Mouse (Mus musculus) midbrain, embryonic 14.5 days (tissue): ENCODE results near the gene Rnf141. TPM values are rescaled to one million over a fixed set of nuclear protein-coding genes. Genes with fewer than 3 reads are reported as not detected.

ENCODE experiments used
- ATAC-seq: fragments of 200-750 bp; cut with Nextera tagmentation; 2 replicates; pipeline ENCODE4 v1.8.0; 2017; ENCODE audit warnings: moderate number of reproducible peaks, moderate library complexity; ENCODE audit not compliant: low FRiP score, low TSS enrichment
- DNase-seq: peaks from one replicate; pipeline ENCODE4 v3.0.0-alpha.2; 2015
- H3K27ac ChIP-seq: fragments of 300-500 bp; sonication (generic); replicated peaks from 2 replicates; pipeline ENCODE4 v1.5.1; 2014; ENCODE audit warnings: mild to moderate bottlenecking, low read depth, low read length, moderate library complexity
- H3K27me3 ChIP-seq: fragments of 300-500 bp; sonication (generic); 2 replicates; pipeline ENCODE4 v1.6.1; 2014; ENCODE audit warnings: low read length, control low read depth, mixed read lengths; ENCODE audit not compliant: control insufficient read depth, insufficient read depth
- H3K36me3 ChIP-seq: fragments of 300-500 bp; sonication (generic); 2 replicates; pipeline ENCODE4 v1.6.1; 2014; ENCODE audit warnings: low read length, control low read depth; ENCODE audit not compliant: control insufficient read depth, insufficient read depth
- H3K4me1 ChIP-seq: fragments of 300-500 bp; sonication (generic); 2 replicates; pipeline ENCODE4 v1.6.1; 2014; ENCODE audit warnings: mild to moderate bottlenecking, antibody characterized with exemption, low read length, control low read depth; ENCODE audit not compliant: control insufficient read depth, insufficient read depth
- H3K4me2 ChIP-seq: fragments of 300-500 bp; sonication (generic); 2 replicates; pipeline ENCODE4 v1.6.1; 2014; ENCODE audit warnings: mild to moderate bottlenecking, low read length, moderate library complexity
- H3K4me3 ChIP-seq: fragments of 300-500 bp; sonication (generic); replicated peaks from 2 replicates; pipeline ENCODE4 v1.5.1; 2014; ENCODE audit warnings: low read depth, low read length
- H3K9ac ChIP-seq: fragments of 300-500 bp; sonication (generic); replicated peaks from 2 replicates; pipeline ENCODE4 v1.6.1; 2014; ENCODE audit warnings: mild to moderate bottlenecking, low read length, moderate library complexity
- H3K9me3 ChIP-seq: fragments of 300-500 bp; sonication (generic); 2 replicates; pipeline ENCODE4 v1.6.1; 2016; ENCODE audit warnings: low read length, control low read depth, mixed read lengths; ENCODE audit not compliant: control insufficient read depth
- WGBS: fragments of 180-500 bp; shearing (Covaris S2); extraction: QIAGEN DNeasy Blood & Tissue Kit; methylation state at CpG from one replicate; pipeline ENCODE4 v1.1.7; 2014; 5-methylcytosine and 5-hydroxymethylcytosine counted together
- polyA plus RNA-seq: library from polyadenylated mRNA; unstranded; fragments of >200 nt; fragmentation: Nextera tagmentation; extraction: Ambion mirVana; gene quantifications from 2 replicates; pipeline ENCODE4 v1.2.1, GENCODE M21; 2014

The Rnf141 gene
- polyA plus RNA-seq, 1 experiment from 2014 or later = 38.3 TPM

DNA sequence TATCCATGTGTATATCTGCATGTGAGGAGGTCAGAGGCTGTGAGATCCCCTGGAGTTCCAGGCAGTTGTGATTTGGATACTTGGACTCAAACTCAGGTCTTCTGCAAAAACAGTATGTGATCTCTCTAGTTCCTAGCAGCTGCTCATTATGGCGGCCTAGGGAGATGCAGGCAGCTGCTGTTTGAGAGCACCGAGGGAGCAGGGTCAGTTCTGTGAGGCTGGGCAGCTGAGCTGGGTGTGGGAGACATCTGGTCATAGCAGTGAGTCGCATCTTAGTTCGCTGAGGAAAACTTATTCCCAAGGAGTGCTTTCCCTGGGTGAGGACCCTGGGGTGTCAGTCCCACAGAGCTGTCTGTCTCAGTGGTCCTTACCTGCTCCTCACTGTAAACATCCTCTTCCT is 49.5 kb downstream of the Rnf141 start:
- DNase-seq = no peak
- no peaks in the 10 kb centered on the region for H3K36me3 ChIP-seq
- H3K4me1 ChIP-seq = no peaks in the 10 kb centered on the region
- no peak overlapping the region for H3K9ac ChIP-seq
- H3K4me2 ChIP-seq = no peak overlapping the region
- WGBS = 71% methylated on average over 4 of the region's 4 CpGs
- H3K4me3 ChIP-seq = no peak overlapping the region
- no peak overlapping the region for H3K27ac ChIP-seq
- H3K9me3 ChIP-seq = no peaks in the 10 kb centered on the region
- no peak for ATAC-seq
- H3K27me3 ChIP-seq = no peaks in the 10 kb centered on the region

DNA sequence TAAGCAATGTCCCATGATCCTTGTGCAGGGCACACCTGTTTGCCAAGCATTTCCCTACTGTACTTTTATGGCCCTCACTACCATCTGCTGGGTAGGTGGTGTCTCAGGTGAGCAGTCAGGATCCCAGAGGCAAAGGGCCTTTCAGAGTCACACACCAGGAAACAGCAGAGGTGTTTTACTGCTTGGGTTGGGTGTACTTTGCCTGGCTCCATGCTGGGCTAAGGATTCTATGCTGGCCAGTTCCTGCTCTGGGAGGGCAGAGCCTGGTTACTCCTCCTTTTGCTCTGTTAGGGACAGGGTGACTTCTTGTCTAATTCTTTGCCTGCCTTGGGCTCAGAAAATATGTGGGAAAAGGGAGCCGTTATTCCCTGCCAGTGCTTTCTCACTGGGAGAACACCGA is 51.4 kb downstream of the Rnf141 start:
- Histone ChIP-seq H3K9me3 (no peaks in the 10 kb centered on the region), H3K4me1 (no peaks in the 10 kb centered on the region)
- WGBS = 92% methylated on average over 2 of the region's 2 CpGs

DNA sequence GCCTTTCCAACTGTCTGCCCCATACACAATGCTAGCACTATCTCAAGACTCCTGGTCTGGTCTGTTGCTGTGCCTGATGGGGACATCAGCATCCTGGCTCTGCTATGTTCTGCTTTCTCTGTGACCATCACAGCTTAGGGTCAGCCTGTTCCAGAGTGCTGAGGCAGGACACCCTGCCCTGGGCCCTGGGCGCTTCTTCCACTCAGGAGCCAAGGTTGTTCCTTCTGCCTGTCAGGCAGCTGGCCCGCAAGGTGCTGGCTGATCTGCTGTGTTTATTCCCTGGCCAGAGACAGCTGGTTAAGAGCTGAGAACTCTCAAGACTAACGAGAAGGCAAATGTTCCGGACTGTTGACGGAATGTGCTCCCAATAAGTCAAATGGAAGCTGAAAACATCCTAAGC is 52.1 kb downstream of the Rnf141 start:
- Histone ChIP-seq H3K9ac (no peak overlapping the region), H3K4me3 (no peak overlapping the region), H3K27me3 (no peaks in the 10 kb centered on the region), H3K27ac (no peak overlapping the region), H3K9me3 (no peaks in the 10 kb centered on the region), H3K36me3 (no peaks in the 10 kb centered on the region), H3K4me2 (no peak overlapping the region), H3K4me1 (no peaks in the 10 kb centered on the region)
- 89% methylated on average over 5 of the region's 5 CpGs for WGBS
- DNase-seq (no peak), ATAC-seq (no peak)

More for the DNA sequence above, 51.4 kb downstream of the Rnf141 start:
- H3K36me3 ChIP-seq = no peaks in the 10 kb centered on the region
- H3K27me3 ChIP-seq = no peaks in the 10 kb centered on the region
- no peak for ATAC-seq
- no peak overlapping the region for H3K4me2 ChIP-seq
- DNase-seq = no peak
- no peak overlapping the region for H3K4me3 ChIP-seq
- no peak overlapping the region for H3K9ac ChIP-seq
- no peak overlapping the region for H3K27ac ChIP-seq

DNA sequence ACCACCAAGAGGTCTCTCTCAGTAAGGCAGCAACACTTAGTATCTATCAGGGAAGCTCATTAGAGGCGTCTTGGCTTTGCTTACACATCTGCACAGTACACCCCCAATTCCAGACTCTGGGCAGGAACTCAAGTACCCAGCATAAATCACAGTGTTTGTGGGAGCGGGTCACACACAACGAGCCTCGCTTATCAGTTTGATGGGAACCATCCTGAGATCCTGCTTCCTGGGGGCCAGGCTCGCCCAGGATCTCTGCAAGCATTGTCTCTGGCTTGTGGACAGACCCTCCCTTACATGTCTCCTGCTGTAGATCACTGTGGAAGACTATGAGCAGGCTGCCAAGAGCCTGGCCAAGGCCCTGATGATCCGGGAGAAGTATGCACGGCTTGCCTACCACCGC is 53.4 kb downstream of the Rnf141 start:
- no peak overlapping the region for H3K4me2 ChIP-seq
- H3K4me3 ChIP-seq = no peak overlapping the region
- no peaks in the 10 kb centered on the region for H3K27me3 ChIP-seq
- no peak overlapping the region for H3K9ac ChIP-seq
- no peak overlapping the region for H3K27ac ChIP-seq
- H3K9me3 ChIP-seq = no peaks in the 10 kb centered on the region
- H3K36me3 ChIP-seq = no peaks in the 10 kb centered on the region
- 90% methylated on average over 8 of the region's 8 CpGs for WGBS
- DNase-seq (no peak), ATAC-seq (no peak)
- no peaks in the 10 kb centered on the region for H3K4me1 ChIP-seq

DNA sequence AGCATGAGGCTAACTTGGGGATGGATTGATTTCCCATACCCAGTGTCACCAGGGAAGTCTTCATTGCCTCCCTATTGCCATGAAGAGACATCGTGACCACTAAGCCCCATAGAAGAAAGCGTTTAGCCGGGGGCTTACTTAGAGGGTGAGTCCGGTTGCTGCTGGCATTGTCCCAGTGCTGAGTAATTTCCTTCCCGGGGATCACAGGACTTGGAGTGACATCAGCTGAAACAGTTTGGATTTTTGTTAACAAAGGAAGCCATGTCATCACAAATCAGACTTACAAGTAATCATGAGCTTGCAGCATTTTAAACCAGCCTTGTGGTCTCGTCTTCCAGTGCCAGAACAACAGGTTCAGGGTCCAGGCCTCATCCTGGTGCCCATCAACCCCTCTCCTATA is 56.9 kb downstream of the Rnf141 start:
- Histone ChIP-seq H3K9me3 (no peaks in the 10 kb centered on the region), H3K27me3 (no peaks in the 10 kb centered on the region), H3K4me3 (no peak overlapping the region), H3K27ac (no peak overlapping the region), H3K4me1 (no peaks in the 10 kb centered on the region), H3K9ac (no peak overlapping the region), H3K36me3 (no peaks in the 10 kb centered on the region), H3K4me2 (no peak overlapping the region)
- ATAC-seq = no peak
- WGBS = 77% methylated on average over 6 of the region's 6 CpGs
- DNase-seq = no peak

DNA sequence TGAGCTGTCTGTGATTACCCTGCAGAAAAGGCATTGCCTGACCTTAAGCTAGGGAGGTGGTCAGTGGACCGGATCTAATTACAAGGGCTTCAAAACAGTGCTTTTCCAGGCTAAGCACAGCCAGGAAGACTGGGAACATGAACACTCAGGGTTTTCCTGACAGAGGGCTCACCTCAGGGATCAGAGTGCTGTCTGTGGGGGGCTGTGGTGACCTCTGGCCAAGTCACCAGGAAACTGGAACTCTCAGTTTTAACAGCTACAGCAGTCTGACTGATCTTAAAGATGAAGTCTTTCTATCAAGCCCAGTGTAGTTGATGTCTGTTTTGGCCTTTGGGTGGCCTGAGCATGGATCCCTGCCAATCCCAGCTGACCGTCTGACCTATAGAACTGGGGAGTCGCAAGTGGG is 58.5 kb downstream of the Rnf141 start:
- no peak overlapping the region for H3K4me3 ChIP-seq
- WGBS = 81% methylated on average over 3 of the region's 3 CpGs
- H3K27ac ChIP-seq = no peak overlapping the region
- ATAC-seq (no peak), DNase-seq (no peak)
- no peak overlapping the region for H3K9ac ChIP-seq
- H3K36me3 ChIP-seq = no peaks in the 10 kb centered on the region
- no peak overlapping the region for H3K4me2 ChIP-seq
- H3K4me1 ChIP-seq = no peaks in the 10 kb centered on the region
- H3K9me3 ChIP-seq = no peaks in the 10 kb centered on the region
- no peaks in the 10 kb centered on the region for H3K27me3 ChIP-seq

DNA sequence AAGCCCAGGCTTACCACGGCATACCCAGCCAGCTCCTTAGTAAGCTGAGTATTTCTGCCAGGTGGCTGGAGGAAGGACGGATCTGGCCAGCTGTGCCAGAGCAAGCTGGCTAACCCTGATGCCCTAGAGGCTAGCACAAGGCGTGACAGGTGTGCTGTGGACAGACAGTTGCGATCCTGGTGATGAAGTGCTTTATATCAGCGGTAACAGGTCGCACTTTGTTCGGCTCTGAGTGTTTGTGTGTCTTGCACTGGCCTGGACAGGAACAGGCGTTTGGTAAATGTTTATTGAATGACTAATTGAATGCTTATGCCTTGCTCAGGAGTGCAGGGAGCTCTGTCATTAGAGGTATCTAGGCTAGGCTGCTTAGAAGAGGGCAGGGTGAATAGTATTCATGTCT is 59.3 kb downstream of the Rnf141 start:
- Histone ChIP-seq H3K9me3 (no peaks in the 10 kb centered on the region), H3K27me3 (no peaks in the 10 kb centered on the region), H3K4me3 (no peak overlapping the region), H3K36me3 (no peaks in the 10 kb centered on the region), H3K27ac (no peak overlapping the region), H3K4me2 (no peak overlapping the region), H3K9ac (no peak overlapping the region), H3K4me1 (no peaks in the 10 kb centered on the region)
- DNase-seq (no peak), ATAC-seq (no peak)
- WGBS = 82% methylated on average over 8 of the region's 8 CpGs

DNA sequence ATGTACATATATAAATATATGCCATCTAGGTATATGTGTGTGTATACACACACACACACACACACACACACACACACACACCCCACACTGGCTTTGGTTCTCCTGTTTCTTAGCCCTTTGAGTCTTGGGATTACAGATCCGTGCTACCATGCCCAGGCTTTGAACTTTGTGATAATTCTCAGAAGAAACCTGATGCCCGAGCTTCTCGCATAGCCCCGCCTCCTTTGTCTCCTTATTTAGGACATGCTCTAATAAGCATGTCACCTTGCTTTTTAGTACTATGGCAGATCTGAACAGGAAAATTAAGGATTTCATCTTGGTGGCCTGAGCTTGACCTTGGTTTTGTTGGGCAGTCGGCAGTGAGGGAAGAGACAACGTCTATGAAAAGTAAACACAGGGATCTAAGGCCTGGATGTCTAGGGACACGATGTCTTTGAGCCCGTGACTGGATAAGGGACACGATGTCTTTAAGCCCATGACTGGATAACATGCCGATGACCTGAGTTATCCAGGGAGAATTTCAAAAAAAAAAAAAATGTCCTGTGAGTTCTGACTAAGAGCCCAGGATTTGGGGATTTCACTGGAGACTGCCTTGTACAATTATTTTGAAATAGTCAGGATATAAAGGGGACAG is 61.3 kb downstream of the Rnf141 start:
- WGBS = 31% methylated on average over 10 of the region's 10 CpGs
- no peaks in the 10 kb centered on the region for H3K4me1 ChIP-seq
- H3K9ac ChIP-seq = no peak overlapping the region
- H3K4me3 ChIP-seq = no peak overlapping the region
- ATAC-seq (no peak), DNase-seq (no peak)
- no peaks in the 10 kb centered on the region for H3K36me3 ChIP-seq
- H3K27me3 ChIP-seq = no peaks in the 10 kb centered on the region
- no peak overlapping the region for H3K4me2 ChIP-seq
- H3K9me3 ChIP-seq = no peaks in the 10 kb centered on the region
- no peak overlapping the region for H3K27ac ChIP-seq

DNA sequence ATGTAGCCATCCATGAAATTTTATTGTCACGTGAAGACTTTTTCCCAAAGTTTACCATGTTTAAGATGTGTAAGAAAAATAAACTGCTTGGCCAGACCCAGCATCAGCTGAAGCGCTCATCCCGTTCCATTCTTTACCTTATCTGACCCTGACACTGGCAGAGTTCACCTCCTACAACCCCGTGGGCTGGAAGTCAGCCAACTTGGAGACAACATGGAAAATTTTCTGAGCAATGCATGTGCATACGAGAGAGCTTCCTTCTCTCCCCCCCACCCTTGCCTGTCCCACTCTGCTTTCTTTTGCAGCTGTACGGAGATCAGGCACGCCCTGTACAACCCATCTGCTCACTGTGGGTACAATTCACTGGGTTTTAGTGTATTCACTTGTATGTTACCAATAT is 62.1 kb downstream of the Rnf141 start:
- Histone ChIP-seq H3K27me3 (no peaks in the 10 kb centered on the region), H3K9me3 (no peaks in the 10 kb centered on the region), H3K4me3 (no peak overlapping the region), H3K4me1 (no peaks in the 10 kb centered on the region), H3K9ac (no peak overlapping the region), H3K27ac (no peak overlapping the region), H3K36me3 (no peaks in the 10 kb centered on the region), H3K4me2 (no peak overlapping the region)
- 74% methylated on average over 7 of the region's 7 CpGs for WGBS
- DNase-seq = no peak
- ATAC-seq = no peak
